Mouse (Mus musculus): Measurements from ENCODE around the gene Mrgpre. TPM values are rescaled to one million over a fixed set of nuclear protein-coding genes. Genes with fewer than 3 reads are reported as not detected.

Mrgpre gene
- total RNA-seq, 2 experiments from 2014 or later = not detected

- no peak for ATAC-seq (replicated peaks; ENCODE audit: low FRiP score, poor library complexity, severe bottlenecking)
These were observed 36.0 kb downstream of the Mrgpre start for GRCm38 (mm10) chr7:143748041-143748868.

GRCm38 (mm10) chr7:143740653-143741052, 43.6 kb downstream of the Mrgpre start:
- no peak for ATAC-seq (replicated peaks; ENCODE audit: low FRiP score, poor library complexity, severe bottlenecking)

GRCm38 (mm10) chr7:143739511-143740461, 44.5 kb downstream of the Mrgpre start:
- ATAC-seq (replicated peaks; ENCODE audit: low FRiP score, poor library complexity, severe bottlenecking) = no peak

GRCm38 (mm10) chr7:143738601-143739006, 45.7 kb downstream of the Mrgpre start:
- ATAC-seq (replicated peaks; ENCODE audit: low FRiP score, poor library complexity, severe bottlenecking) = no peak

GRCm38 (mm10) chr7:143738194-143738593, 46.1 kb downstream of the Mrgpre start:
- ATAC-seq (replicated peaks; ENCODE audit: low FRiP score, poor library complexity, severe bottlenecking) = no peak

GRCm38 (mm10) chr7:143733746-143734145, 50.6 kb downstream of the Mrgpre start:
- ATAC-seq (replicated peaks; ENCODE audit: low FRiP score, poor library complexity, severe bottlenecking) = no peak

- ATAC-seq (replicated peaks; ENCODE audit: low FRiP score, poor library complexity, severe bottlenecking) = no peak
These were observed 54.4 kb downstream of the Mrgpre start for GRCm38 (mm10) chr7:143729886-143730285.

Other genes starting within 250 kb of the Mrgpre start
- 40.7 and 45.1 TPM in 2 replicates for gene Nap1l4, start 235.4 kb downstream of the Mrgpre start, total RNA-seq (2015; ENCODE audit: low replicate concordance)
- gene Nap1l4, start 235.4 kb downstream of the Mrgpre start, total RNA-seq (2017; ENCODE audit: low replicate concordance) = 89.7 and 118 TPM in 2 replicates
- 60.9 and 87.4 TPM in 2 replicates for gene Cars, start 184.4 kb downstream of the Mrgpre start, total RNA-seq (2015; ENCODE audit: low replicate concordance)
- 120 and 157 TPM in 2 replicates for gene Cars, start 184.4 kb downstream of the Mrgpre start, total RNA-seq (2017; ENCODE audit: low replicate concordance)
- gene Tnfrsf26, start 155.8 kb downstream of the Mrgpre start, total RNA-seq (2015; ENCODE audit: low replicate concordance) = 3.5 and 5.2 TPM in 2 replicates
- 4.2 and 4.4 TPM in 2 replicates for gene Tnfrsf26, start 155.8 kb downstream of the Mrgpre start, total RNA-seq (2017; ENCODE audit: low replicate concordance)
- gene Tnfrsf22, start 134.8 kb downstream of the Mrgpre start, total RNA-seq (2015; ENCODE audit: low replicate concordance) = 1.7 and 3.7 TPM in 2 replicates
- 0.34 TPM in 1 of 2 replicates, not detected in the other for gene Tnfrsf22, start 134.8 kb downstream of the Mrgpre start, total RNA-seq (2017; ENCODE audit: low replicate concordance)
- gene Tnfrsf23, start 98.6 kb downstream of the Mrgpre start, total RNA-seq (2015; ENCODE audit: low replicate concordance) = 3.3 and 4.0 TPM in 2 replicates
- gene Tnfrsf23, start 98.6 kb downstream of the Mrgpre start, total RNA-seq (2017; ENCODE audit: low replicate concordance) = 0.28 TPM in 1 of 2 replicates, not detected in the other
- not detected in 2 replicates for gene Osbpl5, start 27.5 kb downstream of the Mrgpre start, total RNA-seq (2015; ENCODE audit: low replicate concordance)
- 0.56 and 0.60 TPM in 2 replicates for gene Osbpl5, start 27.5 kb downstream of the Mrgpre start, total RNA-seq (2017; ENCODE audit: low replicate concordance)
- gene Mrgprg, start 17.5 kb downstream of the Mrgpre start, total RNA-seq (2015; ENCODE audit: low replicate concordance) = not detected in 2 replicates
- not detected in 2 replicates for gene Mrgprg, start 17.5 kb downstream of the Mrgpre start, total RNA-seq (2017; ENCODE audit: low replicate concordance)
- 0.77 TPM in 1 of 2 replicates, not detected in the other for gene Nadsyn1, start 38.3 kb upstream of the Mrgpre start, total RNA-seq (2015; ENCODE audit: low replicate concordance)
- 0.98 and 1.3 TPM in 2 replicates for gene Nadsyn1, start 38.3 kb upstream of the Mrgpre start, total RNA-seq (2017; ENCODE audit: low replicate concordance)
- gene Dhcr7, start 38.6 kb upstream of the Mrgpre start, total RNA-seq (2015; ENCODE audit: low replicate concordance) = 2.1 and 6.7 TPM in 2 replicates
- gene Dhcr7, start 38.6 kb upstream of the Mrgpre start, total RNA-seq (2017; ENCODE audit: low replicate concordance) = 0.84 and 5.2 TPM in 2 replicates
- not detected in 2 replicates for gene Gm498, start 82.3 kb upstream of the Mrgpre start, total RNA-seq (2015; ENCODE audit: low replicate concordance)
- not detected in 2 replicates for gene Gm498, start 82.3 kb upstream of the Mrgpre start, total RNA-seq (2017; ENCODE audit: low replicate concordance)
- not detected in 2 replicates for gene Shank2, start 217.4 kb upstream of the Mrgpre start, total RNA-seq (2015; ENCODE audit: low replicate concordance)
- not detected in 2 replicates for gene Shank2, start 217.4 kb upstream of the Mrgpre start, total RNA-seq (2017; ENCODE audit: low replicate concordance)

Data from erythroblast, adult 5-6 weeks (primary cell).